Mouse (Mus musculus) urinary bladder, postnatal 14 days (tissue): ENCODE data around the gene Rabgap1l.
"Not testable (repeated sequence)": the region's sequence is repeated elsewhere in the genome, so short reads cannot be mapped to it uniquely, and the experiment has no call there.

ENCODE experiments used
- DNase-seq: peaks from one replicate; pipeline ENCODE4 v3.0.0; 2021; ENCODE audit warnings: low spot score

Rabgap1l gene

DNA sequence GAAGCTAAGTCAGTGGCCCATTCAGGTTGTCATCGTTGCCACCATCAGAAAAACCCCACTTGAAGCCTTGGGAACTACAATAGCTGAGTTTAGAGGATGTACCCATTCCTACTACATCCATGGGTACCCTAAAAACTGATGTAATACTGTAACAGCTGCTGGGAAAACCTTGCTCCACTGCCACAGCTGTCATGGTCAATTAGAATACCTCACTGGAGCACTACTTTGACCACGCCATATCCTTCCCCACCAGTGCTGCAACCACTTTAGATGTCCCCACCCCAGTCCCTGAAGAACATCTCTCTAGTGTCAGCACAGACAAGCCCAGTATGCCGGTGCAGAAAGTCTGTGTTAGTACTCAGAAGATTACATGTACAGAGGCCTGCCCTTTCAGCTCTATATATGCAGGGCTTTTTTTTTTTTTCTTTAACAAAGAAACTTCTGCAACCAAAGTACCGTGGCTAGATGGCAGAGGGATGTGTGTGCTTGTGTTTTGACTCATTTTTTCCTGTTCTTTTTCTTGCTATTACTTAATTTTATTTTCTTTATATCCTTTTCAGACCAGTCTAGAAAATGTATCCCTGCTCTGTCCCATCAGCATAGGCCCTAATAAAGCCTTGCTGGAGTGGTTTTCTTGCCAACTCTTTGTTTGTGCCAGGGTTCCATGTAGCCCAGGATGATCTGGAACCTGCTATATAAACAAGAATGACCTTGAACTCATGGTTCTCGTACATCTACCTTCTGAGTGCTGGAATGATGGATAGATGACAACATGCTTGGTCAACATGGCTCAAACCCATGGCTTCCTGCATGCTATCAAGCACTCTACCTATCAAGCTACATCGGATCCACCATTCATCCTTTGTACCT is 100.6 kb downstream of the Rabgap1l start:
- DNase-seq = no peak

DNA sequence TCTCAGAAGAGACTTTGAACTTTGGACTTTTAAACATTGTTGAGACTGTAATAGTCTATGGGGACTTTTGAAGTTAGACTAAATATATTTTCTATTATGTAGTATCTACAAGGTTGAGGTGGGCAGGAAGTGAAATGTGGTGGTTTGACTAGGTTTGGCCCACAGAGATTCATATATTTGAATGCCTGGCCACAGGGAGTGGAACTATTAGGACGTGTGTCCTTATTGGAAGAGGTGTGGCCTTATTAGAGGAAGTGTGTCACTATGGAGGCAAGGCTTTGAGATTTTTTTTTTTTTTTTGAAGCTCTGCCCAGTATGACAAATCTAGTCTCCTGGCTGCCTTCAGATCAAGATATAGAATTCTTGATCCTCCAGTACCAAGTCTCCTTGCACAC is 101.8 kb downstream of the Rabgap1l start:
- no peak for DNase-seq

DNA sequence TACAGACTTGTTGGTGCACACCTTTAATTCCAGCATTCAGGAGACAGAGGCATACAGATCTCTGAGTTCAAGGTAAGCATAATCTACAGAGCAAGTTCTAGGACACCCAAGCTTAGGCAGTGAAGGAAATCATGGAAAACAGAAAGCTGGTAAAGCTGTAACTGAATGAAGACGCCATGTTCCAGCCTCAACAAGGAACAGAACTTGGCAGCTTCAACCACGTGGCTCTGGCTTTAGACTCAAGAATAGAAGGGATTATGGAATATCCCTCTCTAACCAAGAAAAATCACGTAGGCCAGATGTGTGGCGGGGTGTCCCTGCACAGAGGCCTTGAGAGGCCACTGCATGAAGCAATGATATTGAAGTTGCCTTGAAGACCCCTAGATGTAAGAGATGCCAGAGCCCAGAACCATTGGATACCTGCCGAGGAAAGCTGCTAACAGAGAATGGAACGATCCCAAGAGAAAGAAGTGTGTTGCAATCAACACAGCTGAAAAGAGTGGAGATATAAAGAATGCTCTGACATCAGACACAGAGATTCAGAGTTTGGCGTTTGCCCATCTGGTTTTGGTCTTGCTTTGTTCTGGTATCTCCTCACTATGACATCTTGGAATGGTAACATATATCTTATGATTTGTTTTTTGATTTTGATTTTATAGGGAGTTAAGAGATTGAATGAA is 102.4 kb downstream of the Rabgap1l start:
- no peak for DNase-seq

DNA sequence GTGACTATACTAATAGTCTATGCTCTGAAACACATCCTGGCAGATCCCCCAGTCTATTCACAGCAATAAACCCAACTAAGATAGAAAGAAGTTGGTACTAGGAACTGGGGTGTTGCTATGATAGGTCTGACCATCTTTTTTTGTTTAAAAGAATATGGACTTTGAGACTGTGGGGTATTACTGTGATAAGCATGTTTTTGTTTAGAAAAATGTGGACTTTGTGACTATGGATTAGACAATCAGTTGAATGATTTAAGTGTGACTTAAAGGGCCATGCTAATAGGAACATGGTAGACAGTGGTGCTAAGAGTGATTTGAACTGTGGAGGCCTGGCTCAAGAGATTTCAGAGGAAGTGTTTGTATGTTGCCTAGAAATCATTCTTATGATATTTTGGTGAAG is 103.5 kb downstream of the Rabgap1l start:
- no peak for DNase-seq

DNA sequence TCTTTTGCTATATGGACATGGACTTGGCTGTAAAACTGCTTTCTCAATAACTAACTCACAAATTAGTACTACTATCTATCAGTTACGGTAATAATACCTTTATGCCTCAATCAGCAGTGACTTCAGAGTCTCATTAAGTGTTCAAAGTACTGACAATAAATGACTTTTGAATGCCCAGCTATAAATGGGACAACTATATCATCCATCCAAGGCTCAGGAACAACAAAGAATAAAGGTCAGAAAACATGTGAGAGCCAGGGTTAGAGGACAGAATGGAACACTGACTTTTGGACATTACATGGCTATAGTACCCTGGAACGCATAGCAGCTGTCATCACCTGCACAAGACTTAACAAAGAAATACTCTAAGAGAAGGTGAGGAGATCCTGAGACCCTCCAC is 108.8 kb downstream of the Rabgap1l start:
- DNase-seq = no peak

DNA sequence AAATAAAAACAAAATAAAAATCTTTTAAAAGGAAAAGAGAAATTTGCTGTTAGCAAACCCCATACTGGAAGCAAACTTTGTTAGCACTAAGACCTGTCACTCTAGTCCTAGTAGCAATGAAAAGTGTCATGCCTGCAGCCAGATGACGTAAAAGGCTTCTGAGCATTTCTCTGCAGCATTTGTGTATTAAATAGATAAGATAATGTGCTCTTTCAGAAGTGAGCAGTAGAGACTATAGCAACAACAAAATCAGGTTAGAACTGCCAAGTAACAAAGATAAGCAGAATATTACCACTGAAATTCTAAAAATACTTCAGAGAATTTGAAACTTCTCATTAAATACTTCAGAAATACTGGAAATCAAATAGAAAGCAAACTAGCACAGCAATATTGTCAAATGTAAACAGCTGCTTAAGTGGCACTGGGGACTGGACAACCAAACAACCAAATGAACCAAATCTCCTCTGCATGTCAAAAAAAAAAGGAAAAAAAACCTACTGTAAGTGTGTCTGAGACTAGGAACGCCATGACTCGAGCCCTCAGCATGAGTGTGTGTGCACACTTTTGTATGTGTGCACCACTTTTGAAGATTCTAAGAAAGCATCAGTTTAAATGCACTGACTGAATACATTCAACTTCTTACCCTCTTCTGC is 111.5 kb downstream of the Rabgap1l start:
- DNase-seq = no peak

DNA sequence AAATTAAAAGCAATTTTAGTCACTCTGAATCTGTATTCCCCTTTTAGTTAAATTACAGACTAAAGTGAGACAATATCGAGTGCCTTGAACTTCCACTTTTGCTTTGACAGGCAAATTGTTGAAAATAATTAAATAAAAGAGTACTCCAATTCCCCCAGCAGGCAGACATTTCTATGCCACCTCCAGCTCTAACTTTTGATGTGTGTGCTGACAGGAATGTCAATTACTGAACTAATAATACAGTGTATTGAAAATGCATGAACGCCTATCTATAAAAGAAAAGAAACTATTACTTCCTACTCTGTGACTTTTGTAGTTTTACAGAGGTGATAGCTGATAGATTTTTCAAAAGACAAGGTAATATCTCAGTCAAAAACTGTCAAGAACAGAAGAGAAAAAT is 118.2 kb downstream of the Rabgap1l start:
- DNase-seq = no peak

DNA sequence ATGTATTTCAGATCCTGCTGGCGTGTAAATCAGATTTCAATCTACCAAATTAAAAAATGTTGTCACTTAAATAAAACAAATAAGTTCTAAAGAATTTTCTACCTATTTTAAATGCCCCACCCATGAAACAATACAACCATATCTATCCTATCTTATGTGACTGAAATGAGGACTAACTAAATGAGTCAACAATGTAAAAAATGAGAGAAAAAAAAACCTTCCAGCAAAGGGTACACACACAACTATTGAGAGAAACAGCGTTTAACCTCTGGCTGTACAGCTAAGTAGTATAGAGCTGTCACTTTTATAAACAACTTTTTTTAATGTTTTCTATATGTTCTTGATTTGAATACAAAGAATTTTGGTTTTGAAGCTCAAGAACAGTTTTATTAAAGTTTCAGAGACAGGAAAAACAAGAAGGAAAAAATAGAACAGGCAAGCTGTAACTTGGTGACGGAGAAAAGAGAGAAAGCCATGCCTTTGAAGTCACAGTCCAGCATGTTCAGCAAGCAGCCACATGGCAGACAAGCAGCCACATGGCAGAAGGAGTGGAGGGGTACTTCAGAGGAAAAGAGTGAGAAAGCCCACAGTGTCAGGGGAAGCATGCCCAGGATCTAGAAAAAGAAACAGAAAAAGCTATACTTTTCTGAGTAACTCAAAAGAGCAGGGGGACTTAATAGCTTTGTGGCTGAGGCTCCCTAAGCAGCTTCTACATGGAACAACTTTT is 120.8 kb downstream of the Rabgap1l start:
- no peak for DNase-seq

DNA sequence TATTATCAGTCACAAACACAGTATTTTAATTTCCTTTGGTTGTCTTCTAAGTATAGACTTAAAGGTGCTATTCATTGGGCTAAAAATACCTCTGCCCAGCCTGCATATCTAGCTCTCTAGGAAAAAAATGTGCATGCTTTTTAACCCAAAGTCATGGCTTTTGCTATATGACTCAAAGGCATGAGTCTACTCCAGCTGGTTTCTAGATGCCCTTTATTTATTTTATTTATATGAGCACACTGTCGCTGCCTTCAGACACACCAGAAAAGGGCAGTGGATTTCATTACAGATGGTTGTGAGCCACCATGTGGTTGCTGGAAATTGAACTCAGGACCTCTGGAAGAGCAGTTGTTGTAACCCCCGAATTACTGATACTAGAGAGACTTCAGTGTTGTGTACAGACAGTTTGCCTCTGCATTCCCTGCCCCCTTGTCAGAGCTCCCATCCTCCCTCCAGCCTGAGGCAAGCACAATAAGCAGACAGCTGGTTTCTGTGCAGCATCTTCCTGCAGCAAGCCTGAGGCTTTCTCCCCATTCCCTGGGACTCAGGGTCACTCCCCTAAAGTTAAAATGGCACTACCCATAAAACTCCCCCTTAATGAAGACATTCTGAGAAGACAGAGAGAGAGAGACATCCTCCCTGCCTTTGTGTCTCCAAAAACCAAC is 137.1 kb downstream of the Rabgap1l start:
- DNase-seq = no peak

DNA sequence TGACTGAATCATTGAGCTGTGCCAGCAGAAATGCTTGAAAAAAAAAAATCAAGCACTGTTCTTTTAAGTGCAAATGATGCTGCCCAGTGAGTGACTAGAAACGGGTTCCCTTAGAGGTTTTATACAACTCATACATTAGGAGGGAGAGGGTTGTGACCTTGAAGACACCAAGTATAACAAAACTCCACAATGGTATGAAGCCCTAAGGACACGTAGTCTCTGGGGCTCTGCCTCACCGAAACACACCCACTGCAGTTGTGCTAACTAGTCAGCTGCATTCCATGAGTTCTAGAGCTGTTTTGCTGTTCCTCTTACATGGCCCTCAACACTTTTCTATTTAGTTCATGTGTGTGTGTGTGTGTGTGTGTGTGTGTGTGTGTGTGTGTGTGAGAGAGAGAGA is 141.3 kb downstream of the Rabgap1l start:
- DNase-seq = no peak

DNA sequence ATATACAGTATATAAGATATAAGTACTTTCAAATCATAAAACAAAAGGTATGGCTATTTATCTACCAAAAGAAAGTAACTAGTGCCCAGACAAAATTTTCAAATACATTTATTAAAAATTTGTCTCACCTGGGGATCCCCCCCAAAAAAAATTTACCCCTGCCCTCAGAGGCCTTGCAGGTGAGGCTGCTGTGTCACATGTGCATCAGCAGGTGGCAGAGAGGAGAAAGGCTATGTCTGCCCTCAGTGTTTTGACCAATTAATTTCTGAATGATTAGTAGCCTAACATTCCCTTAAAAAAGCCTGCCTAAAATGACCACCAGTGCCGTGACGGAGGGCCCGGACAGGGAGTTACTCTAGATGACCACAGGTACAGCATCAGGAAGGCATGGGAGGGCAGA is 147.6 kb downstream of the Rabgap1l start:
- DNase-seq = no peak

DNA sequence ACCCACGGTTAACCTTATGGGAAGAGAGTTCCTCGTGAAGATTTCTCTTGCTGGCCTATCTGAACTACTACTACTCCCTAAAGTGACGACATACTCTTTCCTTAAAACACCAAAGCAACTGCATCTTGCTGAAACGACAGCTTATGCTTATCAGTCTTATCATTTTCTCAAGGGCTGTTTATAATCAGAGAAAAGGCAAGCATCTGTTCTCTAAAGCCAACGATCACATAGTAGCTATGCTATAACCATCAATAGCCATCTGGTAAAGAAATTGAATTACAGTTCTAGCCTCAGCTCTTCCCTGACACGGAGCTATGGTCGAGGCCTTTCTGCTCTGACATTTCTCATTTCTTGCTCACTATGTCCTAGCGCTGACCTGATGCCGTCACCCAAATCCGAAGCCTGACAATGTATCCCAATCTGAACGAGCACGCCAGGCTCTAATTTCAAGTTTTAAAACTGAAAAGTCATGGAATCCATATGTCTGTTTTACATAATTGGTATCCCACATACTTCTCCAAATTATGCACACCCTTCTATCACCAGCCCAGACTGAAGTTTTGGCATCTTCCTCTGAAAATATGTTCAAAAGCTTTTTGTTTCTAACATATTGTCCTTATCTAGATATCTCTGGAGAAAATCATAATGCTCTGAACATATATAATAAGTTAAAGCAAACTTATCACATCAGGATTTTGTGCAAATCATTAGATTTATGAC is 164.6 kb downstream of the Rabgap1l start:
- DNase-seq = no peak

DNA sequence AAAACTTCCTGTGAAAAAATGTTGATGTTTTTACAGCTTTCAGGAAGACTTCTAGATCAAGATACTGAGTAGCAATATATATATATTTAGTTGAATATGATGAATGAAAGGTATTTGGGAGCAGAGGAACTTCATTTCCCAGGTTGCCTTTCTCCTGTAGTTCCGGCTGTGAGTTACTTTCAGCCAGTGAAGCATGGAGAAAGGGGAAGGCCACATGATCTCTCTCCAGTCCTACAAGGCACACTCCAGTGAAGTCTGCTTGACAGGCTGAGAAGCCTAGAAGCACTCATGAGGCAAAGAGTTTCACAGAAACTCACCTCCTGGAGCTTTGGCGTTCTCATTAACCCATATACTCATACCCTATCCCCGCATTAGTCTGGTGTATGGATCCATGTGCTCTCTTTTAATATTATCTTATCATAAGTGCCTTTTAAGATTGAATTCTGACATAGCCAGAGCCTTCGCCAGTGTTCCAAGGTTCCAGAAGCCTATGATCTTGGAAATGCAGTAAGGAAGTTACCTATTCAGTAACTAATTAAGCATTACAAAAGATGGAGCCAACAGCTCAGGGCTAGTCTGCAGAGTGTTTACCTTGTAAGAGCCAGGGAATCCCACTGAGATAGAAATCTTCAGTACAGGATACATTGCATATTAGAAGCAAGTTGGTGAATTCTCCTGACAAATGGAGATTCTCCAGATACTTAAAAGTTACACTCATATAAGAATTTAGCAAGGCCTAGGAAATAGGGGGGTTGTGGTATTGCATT is 168.5 kb downstream of the Rabgap1l start:
- not testable (repeated sequence) for DNase-seq

DNA sequence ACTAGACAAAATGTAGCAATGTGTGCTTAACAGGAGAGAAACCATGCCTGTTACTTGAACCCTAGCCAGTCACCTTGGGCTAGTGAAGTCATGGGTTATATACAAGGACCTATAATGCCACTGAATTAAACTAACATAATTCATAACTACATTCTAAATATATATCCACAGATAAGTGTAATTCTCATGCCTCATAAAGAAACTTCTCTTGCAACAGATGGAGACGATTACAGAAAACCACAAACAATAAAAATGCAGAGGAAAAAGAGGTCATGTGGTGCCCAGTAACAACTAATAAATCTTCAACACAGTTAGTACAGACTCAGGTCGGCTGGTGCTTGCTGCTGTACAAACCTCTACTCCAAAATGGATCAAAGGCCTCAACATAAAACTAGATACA is 174.8 kb downstream of the Rabgap1l start:
- DNase-seq = no peak

DNA sequence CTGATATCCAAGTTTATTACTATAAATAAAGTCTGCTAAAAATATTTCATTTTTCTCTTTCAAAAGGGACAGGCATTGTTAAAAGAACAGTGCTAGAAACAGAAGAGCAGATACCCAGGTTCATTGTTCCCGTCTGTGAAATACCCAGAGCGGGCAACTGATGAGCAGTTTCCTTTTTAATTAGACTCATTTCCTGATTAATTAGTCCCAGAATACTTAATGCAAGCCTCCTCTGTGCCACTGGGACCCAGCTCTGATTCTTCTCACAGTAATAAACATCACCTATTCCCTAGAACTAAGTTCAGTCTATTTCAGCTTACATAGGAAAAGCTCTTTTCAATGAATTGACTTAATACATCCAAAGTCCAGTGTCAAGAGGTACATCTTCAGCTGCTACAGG is 186.6 kb downstream of the Rabgap1l start:
- DNase-seq = no peak

DNA sequence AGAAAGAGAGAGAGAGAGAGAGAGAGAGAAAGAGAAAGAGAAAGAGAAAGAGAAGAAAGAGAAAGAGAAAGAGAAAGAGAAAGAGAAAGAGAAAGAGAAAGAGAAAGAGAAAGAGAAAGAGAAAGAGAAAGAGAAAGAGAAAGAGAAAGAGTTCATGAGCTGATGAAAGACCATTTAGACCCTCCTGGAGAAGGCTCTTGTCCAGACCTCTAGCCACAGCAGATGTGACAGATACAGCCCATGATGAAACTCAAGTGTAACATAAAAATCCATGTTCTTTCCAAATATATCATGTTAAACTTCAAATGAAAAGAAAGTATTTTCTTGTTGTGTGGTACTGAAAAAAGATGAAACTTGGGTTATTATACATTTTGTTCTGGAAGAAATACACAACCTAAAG is 189.7 kb downstream of the Rabgap1l start:
- not testable (repeated sequence) for DNase-seq

DNA sequence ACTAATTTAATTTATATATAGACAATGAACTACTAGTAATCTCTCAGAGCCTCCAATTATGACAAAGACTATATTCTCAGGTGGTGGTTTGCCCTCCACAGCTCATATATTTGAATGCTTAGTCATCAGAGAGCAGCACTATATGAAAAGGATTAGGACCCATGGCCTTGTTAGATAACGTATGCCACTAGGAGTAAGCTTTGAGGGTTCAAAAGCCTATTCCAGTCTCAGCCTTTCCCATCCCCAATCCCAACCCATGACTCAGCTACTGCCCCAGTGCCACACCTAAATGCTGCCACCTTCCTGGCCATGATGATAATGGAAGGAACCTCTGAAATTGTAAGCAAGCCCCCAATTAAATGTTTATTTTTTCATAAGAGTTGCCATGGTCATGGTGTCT is 195.6 kb downstream of the Rabgap1l start:
- DNase-seq = no peak

DNA sequence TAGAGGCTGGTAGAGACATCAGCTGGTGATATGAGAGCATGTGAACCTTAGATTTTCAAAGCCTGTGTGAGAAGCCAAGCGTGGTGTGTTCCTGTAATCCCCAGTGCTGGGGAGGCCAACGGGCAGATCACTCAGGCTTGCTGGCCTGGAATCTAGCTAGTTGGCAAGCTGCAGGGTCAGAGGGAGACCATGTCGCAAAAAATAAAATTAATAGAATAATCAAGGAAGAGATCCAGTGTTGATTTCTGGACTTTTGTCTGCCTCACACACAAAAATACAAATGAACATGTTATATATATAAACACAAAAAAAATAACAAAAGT is 196.1 kb downstream of the Rabgap1l start:
- DNase-seq = no peak

DNA sequence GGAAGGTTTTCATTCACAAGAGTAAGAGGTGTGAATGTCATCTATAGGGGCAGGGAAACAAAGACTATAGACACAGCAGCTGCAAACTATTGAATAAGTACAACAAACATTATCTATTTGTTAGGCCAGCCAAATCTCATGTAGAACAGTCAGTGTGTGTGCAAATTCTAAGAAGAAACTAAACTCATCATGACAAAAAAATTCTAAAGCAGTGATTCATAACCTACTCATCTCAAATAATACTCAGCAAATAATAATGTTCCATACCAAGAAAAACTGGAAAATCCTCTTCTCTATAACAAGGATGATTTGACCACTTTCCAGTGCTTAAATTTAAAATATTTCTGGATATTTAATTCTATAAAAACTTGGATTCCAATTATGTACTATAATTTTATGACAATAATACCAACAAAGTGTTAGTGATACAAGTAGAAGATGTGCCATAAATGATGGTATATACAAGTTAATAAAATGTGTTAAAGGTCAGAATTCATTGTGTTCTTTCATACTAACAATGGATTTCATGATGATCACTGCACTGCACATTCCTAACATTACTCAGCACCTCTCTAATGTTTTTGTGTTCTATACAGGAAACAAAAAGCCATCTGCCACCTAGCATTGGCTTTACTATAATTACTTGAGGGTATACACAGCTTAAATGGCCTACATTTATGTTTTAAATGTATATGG is 196.6 kb downstream of the Rabgap1l start:
- no peak for DNase-seq

DNA sequence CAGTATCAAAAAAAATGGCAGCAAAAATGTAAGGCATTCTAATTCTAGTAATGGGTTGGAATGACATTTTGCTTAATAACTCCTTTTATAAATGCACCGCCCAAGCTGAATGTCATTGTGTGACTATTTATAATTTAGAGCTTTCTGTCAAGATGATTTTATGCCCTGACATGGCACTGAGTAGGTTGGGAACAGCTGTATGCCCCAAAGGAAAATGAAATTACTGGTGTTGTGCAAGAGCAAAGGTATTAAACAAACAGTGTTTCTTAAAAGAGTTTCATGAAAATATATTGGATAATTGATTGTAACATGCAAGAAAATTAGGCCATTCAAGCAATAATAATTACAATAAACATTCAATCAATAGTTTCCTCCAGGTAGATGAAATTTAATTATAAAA is 198.4 kb downstream of the Rabgap1l start:
- DNase-seq = no peak
